Mouse (Mus musculus) stomach, postnatal 0 days (tissue): Measurements from ENCODE around the gene Ephx3. TPM values are rescaled to one million over a fixed set of nuclear protein-coding genes. Genes with fewer than 3 reads are reported as not detected.

Source experiments
- ATAC-seq: fragments of 200-750 bp; cut with Nextera tagmentation; 2 replicates; pipeline ENCODE4 v1.8.0; 2017; ENCODE audit not compliant: low FRiP score, low TSS enrichment
- DNase-seq: peaks from one replicate; pipeline ENCODE4 v3.0.0-alpha.2; 2016; ENCODE audit warnings: low spot score
- H3K27ac ChIP-seq: fragments of 300-500 bp; sonication (generic); replicated peaks from 2 replicates; pipeline ENCODE4 v1.5.1; 2014; ENCODE audit warnings: mild to moderate bottlenecking, control low read depth
- H3K27me3 ChIP-seq: fragments of 300-500 bp; sonication (generic); 2 replicates; pipeline ENCODE4 v1.6.1; 2014; ENCODE audit warnings: low read length; ENCODE audit not compliant: control insufficient read depth, insufficient read depth
- H3K36me3 ChIP-seq: fragments of 300-500 bp; sonication (generic); 2 replicates; pipeline ENCODE4 v1.6.1; 2014; ENCODE audit warnings: low read length, mixed read lengths; ENCODE audit not compliant: control insufficient read depth, insufficient read depth
- H3K4me1 ChIP-seq: fragments of 300-500 bp; sonication (generic); replicated peaks from 2 replicates; pipeline ENCODE4 v1.6.1; 2014; ENCODE audit warnings: antibody characterized with exemption; ENCODE audit not compliant: control insufficient read depth, insufficient read depth
- H3K4me2 ChIP-seq: fragments of 300-500 bp; sonication (generic); replicated peaks from 2 replicates; pipeline ENCODE4 v1.6.1; 2014; ENCODE audit warnings: low read depth, mild to moderate bottlenecking, control low read depth, moderate library complexity
- H3K4me3 ChIP-seq: fragments of 300-500 bp; sonication (generic); 2 replicates; pipeline ENCODE4 v1.5.1; 2014; ENCODE audit warnings: low read depth, low read length, control low read depth
- H3K9ac ChIP-seq: fragments of 300-500 bp; sonication (generic); 2 replicates; pipeline ENCODE4 v1.6.1; 2014; ENCODE audit warnings: mild to moderate bottlenecking, low read length, control low read depth, mixed read lengths
- H3K9me3 ChIP-seq: fragments of 300-500 bp; sonication (generic); 2 replicates; pipeline ENCODE4 v1.6.1; 2016; ENCODE audit warnings: low read length; ENCODE audit not compliant: control insufficient read depth
- CTCF ChIP-seq: IDR thresholded peaks from 2 replicates; pipeline ENCODE4 v1.5.1; 2016; ENCODE audit warnings: antibody characterized with exemption, low read depth, mild to moderate bottlenecking, moderate library complexity
- EP300 ChIP-seq: optimal IDR thresholded peaks from 2 replicates; pipeline ENCODE3; 2016; ENCODE audit warnings: antibody characterized with exemption
- WGBS: fragments of 180-500 bp; shearing (Covaris S2); extraction: QIAGEN DNeasy Blood & Tissue Kit; methylation state at CpG from one replicate; pipeline ENCODE4 v1.1.7; 2014; 5-methylcytosine and 5-hydroxymethylcytosine counted together
- polyA plus RNA-seq: library from polyadenylated mRNA; unstranded; fragments of >200 nt; fragmentation: Nextera tagmentation; extraction: Ambion mirVana; gene quantifications from 2 replicates; pipeline ENCODE4 v1.2.1, GENCODE M21; 2015

Ephx3 gene
- 45.6 and 48.8 TPM in 2 replicates for polyA plus RNA-seq

DNA sequence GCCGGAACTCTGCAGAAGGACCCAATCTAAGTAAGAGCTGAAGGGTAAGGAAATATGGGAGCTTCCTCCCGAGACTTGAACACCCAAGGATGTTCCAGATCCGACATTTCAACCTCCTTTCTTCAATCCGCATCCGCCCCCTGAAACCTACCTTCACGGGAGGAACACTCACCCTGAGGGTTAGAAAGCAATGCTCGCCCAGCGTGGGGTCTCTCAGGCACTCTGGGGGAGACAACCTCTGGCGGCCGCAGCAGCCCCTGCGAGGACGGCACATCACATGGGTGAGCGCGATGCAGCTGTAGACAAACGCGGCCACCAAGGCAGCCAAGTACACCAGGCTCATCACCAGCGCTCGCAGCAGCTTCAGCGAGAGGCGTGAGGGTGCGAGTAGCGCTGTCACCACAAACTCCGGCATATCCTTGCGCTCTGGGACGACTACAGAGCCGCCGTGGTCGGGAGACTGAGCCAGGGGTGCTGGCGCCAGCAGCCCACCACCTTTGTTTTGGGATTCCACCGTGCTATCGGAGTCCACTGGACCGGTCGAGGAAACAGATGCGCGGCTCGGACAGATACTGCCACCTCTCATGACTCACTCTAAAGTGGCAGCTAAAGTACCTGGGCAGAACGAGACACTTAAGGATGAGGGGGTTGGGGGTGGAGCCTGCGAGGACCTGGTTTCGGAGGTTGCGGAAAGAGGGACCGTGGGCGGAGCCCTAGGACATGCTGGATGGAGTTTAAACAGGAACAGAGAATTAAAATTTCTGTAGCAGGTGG lies at the start of gene Ephx3:
Ephx3 (minus strand) TSS at position 687 of the 774 bp plus-strand sequence.
- Histone ChIP-seq H3K4me2 (peak within 1 kb of the TSS; percentile 63), H3K27me3 (no peaks in the 10 kb centered on the region), H3K36me3 (no peaks in the 10 kb centered on the region), H3K9ac (peak within 1 kb of the TSS; percentile 51), H3K4me1 (0 out of 2 replicates have a peak, but pooled peaks cover 7% of the 10 kb centered on the region), H3K27ac (peak within 1 kb of the TSS; percentile 77), H3K4me3 (peak within 1 kb of the TSS; percentile 41), H3K9me3 (no peaks in the 10 kb centered on the region)
- peak; percentile 42 for ATAC-seq
- TF ChIP-seq CTCF (no peak), EP300 (peak; percentile 0)
- WGBS, result 10% methylated on average over 42 of the region's 42 CpGs
- DNase-seq, result no peak

DNA sequence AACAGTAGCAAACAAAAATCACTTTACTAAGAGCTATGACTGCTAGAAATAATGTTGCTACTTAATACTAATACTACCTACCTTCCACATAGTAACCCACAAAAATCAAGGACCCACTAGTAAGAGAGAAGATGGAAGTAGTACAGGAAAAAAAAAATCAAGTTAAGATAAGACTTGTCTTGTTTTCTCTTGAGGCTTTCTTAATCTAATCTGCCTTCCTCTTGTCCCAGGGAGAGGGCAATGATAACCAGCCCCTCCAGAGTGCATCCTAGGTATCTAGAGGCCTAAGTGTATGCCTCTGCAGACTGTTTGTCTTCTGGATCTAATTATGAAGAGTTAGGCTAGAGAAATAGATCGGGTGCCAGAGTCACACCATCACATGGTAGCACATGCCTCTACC lies 49.2 kb upstream of the Ephx3 start:
- Histone ChIP-seq H3K27me3 (no peaks in the 10 kb centered on the region), H3K9me3 (no peaks in the 10 kb centered on the region), H3K4me1 (peaks cover 3% of the 10 kb centered on the region), H3K27ac (no peak overlapping the region), H3K4me3 (no peak overlapping the region), H3K4me2 (no peak overlapping the region), H3K9ac (no peak overlapping the region), H3K36me3 (no peaks in the 10 kb centered on the region)
- ATAC-seq, result no peak
- no peak for DNase-seq
- WGBS, result 82% methylated on average over 1 of the region's 1 CpGs
- TF ChIP-seq CTCF (no peak), EP300 (no peak)

DNA sequence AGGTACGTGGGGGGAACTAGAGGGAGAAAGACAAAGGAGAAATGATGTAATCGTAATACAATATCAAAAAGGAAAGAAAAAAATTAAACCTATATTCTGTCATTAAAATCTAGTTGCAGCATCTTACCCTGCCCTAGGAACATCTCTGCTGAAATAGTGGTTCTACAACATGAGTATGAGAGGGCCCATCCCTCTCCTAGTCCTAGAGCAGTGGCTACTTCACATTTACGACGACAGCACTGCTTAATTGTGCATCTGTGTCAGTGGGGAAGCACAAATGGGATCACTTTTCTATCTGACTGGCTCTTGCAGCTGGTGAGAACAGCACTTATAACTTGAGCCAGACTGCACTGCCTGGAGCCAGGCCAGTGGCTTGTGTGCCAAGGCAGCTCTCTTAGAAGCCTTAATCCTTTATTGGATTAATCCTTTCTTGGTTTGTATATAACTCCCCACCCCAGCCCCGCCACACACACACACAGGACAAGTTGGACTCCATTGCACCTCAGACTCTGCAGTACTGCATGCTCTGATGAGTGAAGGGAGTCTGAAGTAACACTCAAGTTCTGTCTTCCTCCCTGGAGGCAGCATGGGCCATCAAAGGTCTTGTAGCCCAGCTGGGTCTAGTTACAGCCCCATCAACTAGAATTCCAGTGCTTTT lies 46.3 kb upstream of the Ephx3 start:
- Histone ChIP-seq H3K36me3 (no peaks in the 10 kb centered on the region), H3K4me2 (no peak overlapping the region), H3K27me3 (no peaks in the 10 kb centered on the region), H3K27ac (no peak overlapping the region), H3K9ac (no peak overlapping the region), H3K4me3 (no peak overlapping the region), H3K4me1 (peaks cover 3% of the 10 kb centered on the region), H3K9me3 (no peaks in the 10 kb centered on the region)
- ATAC-seq (peak; percentile 80; the same call in 1 of the 2 replicates), DNase-seq (peak; percentile 53)
- 40% methylated on average over 5 of the region's 5 CpGs for WGBS
- no peak for TF ChIP-seq EP300
- TF ChIP-seq CTCF, result no peak

GRCm38 (mm10) chr17:32233174-32233573 lies 43.8 kb upstream of the Ephx3 start:
- no peak overlapping the region for H3K4me3 ChIP-seq
- H3K9ac ChIP-seq, result no peak overlapping the region
- no peak for ATAC-seq
- H3K4me1 ChIP-seq, result peaks cover 3% of the 10 kb centered on the region
- H3K9me3 ChIP-seq, result no peaks in the 10 kb centered on the region
- TF ChIP-seq CTCF, result no peak
- TF ChIP-seq EP300, result no peak
- H3K4me2 ChIP-seq, result no peak overlapping the region
- H3K36me3 ChIP-seq, result peaks cover 3% of the 10 kb centered on the region
- DNase-seq, result no peak
- H3K27me3 ChIP-seq, result no peaks in the 10 kb centered on the region
- H3K27ac ChIP-seq, result no peak overlapping the region

DNA sequence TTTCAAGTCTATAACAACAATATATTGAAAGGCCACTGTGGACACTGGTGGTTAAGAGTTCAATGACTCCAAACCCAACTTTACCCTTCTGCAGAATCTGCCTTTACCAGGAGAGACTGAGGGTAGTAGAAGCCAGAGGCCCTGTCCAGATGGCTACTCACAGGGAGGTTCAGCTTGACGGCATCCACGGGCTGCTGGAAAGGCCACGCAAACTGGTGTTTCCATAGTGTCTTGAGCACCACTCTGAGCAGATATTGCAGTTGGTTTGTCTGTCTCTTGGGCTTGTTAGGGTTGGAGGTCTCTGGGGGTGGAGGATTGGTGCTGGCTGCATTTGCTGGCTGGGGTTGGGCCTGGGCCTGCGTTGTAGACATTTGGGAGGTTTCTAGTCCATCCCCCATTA lies 39.9 kb upstream of the Ephx3 start:
- ATAC-seq, result no peak
- Histone ChIP-seq H3K27ac (no peak overlapping the region), H3K27me3 (no peaks in the 10 kb centered on the region), H3K36me3 (peaks cover 9% of the 10 kb centered on the region), H3K9me3 (no peaks in the 10 kb centered on the region), H3K9ac (no peak overlapping the region), H3K4me1 (no peaks in the 10 kb centered on the region; the same call in 1 of the 2 replicates), H3K4me3 (no peak overlapping the region), H3K4me2 (no peak overlapping the region)
- WGBS, result 93% methylated on average over 4 of the region's 4 CpGs
- TF ChIP-seq CTCF (no peak), EP300 (no peak)
- DNase-seq, result no peak

GRCm38 (mm10) chr17:32220873-32221272 lies 31.5 kb upstream of the Ephx3 start:
- Histone ChIP-seq H3K36me3 (peaks cover 31% of the 10 kb centered on the region), H3K27ac (no peak overlapping the region), H3K9me3 (no peaks in the 10 kb centered on the region), H3K27me3 (no peaks in the 10 kb centered on the region), H3K4me1 (no peaks in the 10 kb centered on the region), H3K4me2 (no peak overlapping the region), H3K4me3 (no peak overlapping the region), H3K9ac (no peak overlapping the region)
- 64% methylated on average over 3 of the region's 3 CpGs for WGBS
- TF ChIP-seq EP300 (no peak), CTCF (peak; percentile 49)
- no peak for DNase-seq
- no peak for ATAC-seq
